In the genomic region with DNA sequence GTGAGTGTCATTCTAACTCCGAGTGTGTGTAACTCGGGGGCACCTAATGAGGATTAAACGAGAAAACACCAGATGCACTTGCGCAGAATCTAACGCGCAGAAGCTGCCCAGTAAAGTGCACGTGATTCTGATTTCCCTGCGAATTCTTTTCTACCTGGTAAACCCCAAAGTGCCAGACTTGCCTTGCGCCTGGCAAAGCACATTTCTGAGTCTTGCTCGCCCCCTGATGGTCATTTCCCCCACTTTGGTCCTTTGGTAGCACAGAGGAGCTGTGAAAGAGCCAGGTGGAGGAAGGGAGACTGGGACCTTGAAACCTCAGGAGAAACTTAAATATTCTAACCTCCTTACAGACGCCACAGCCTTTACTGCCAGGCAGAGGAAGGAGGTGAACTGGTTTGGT, we compare ENCODE assay signal across 8 mouse cellular contexts. TPM values are rescaled to one million over a fixed set of nuclear protein-coding genes. Genes with fewer than 3 reads are reported as not detected.
A peak's percentile ranks its signal among the peaks of the same experiment; 100 is the strongest.
DNase-seq lines count a peak whose midpoint lies in the region; ATAC-seq and TF ChIP-seq lines count a peak whose summit lies in the region.

No protein-coding gene starts in this region.

- no peak overlapping the region for H3K27ac ChIP-seq in intestine, embryonic 15.5 days
- peak overlapping the region; percentile 71 for H3K27ac ChIP-seq in left cerebral cortex, adult 2 months
- no peak overlapping the region for H3K27ac ChIP-seq in midbrain, embryonic 11.5 days (ENCODE audit: low read depth, low read length)
- no peak overlapping the region for H3K27ac ChIP-seq in stomach, embryonic 16.5 days (ENCODE audit: low read length)

- H3K4me1 ChIP-seq in intestine, embryonic 15.5 days (replicated peaks), result no peaks in the 10 kb centered on the region
- no peaks in the 10 kb centered on the region for H3K4me1 ChIP-seq in midbrain, embryonic 11.5 days (ENCODE audit: control insufficient read depth, insufficient read depth, low read length)
- H3K4me1 ChIP-seq in stomach, embryonic 16.5 days (ENCODE audit: control insufficient read depth, insufficient read depth, low read length), result no peaks in the 10 kb centered on the region

- TF ChIP-seq CTCF in left cerebral cortex, adult 2 months (IDR thresholded peaks at IDR 0.05), result peak; percentile 78

- H3K9ac ChIP-seq in intestine, embryonic 15.5 days, result no peak overlapping the region
- H3K9ac ChIP-seq in midbrain, embryonic 11.5 days (ENCODE audit: low read length), result no peak overlapping the region
- no peak overlapping the region for H3K9ac ChIP-seq in stomach, embryonic 16.5 days (ENCODE audit: low read length)

- peak; percentile 22 to 78 for DNase-seq in heart, adult 18-20 months
- no peak for DNase-seq in heart, postnatal 25 days (ENCODE audit: low spot score)
- peak; percentile 29 to 34 for DNase-seq in cerebellum, postnatal 36 days
- peak; percentile 78 to 79 for DNase-seq in frontal cortex, postnatal 25 days (ENCODE audit: low spot score in 2 of 2)
- peak; percentile 82 to 87 for DNase-seq in left cerebral cortex, adult 2 months (ENCODE audit: extremely low spot score in 1 of 2, low spot score in 2 of 2)
- DNase-seq in midbrain, embryonic 11.5 days (ENCODE audit: low spot score, missing footprints), result peak; percentile 91

- intact Hi-C loops in heart, postnatal 25 days (cut with DNase I), result loop anchor here (1.0 kb wide), 1 partner anchor 457 kb away; no protein-coding TSS in a partner anchor
- intact Hi-C loops in left cerebral cortex, adult 2 months (cut with DNase I), result loop anchor here (1.0 to 5.0 kb wide), 2 partner anchors 457 to 526 kb away; no protein-coding TSS in a partner anchor

- ATAC-seq in intestine, embryonic 15.5 days, result no peak
- no peak for ATAC-seq in midbrain, embryonic 11.5 days (ENCODE audit: low FRiP score)
- ATAC-seq in stomach, embryonic 16.5 days (ENCODE audit: insufficient read depth, low FRiP score), result 0 out of 2 replicates have a peak, but pooled peaks have one; percentile 33

- H3K9me3 ChIP-seq in intestine, embryonic 15.5 days, result no peaks in the 10 kb centered on the region
- H3K9me3 ChIP-seq in midbrain, embryonic 11.5 days (ENCODE audit: control insufficient read depth, low read length), result no peaks in the 10 kb centered on the region
- H3K9me3 ChIP-seq in stomach, embryonic 16.5 days (replicated peaks; ENCODE audit: control insufficient read depth, low read length), result no peaks in the 10 kb centered on the region

- no peaks in the 10 kb centered on the region for H3K36me3 ChIP-seq in intestine, embryonic 15.5 days
- no peaks in the 10 kb centered on the region for H3K36me3 ChIP-seq in midbrain, embryonic 11.5 days (ENCODE audit: control insufficient read depth, insufficient read depth, low read length)
- no peaks in the 10 kb centered on the region for H3K36me3 ChIP-seq in stomach, embryonic 16.5 days (ENCODE audit: control insufficient read depth, insufficient read depth, low read length)

- H3K27me3 ChIP-seq in intestine, embryonic 15.5 days (replicated peaks), result no peaks in the 10 kb centered on the region
- H3K27me3 ChIP-seq in midbrain, embryonic 11.5 days (ENCODE audit: control insufficient read depth, insufficient read depth, low read length), result no peaks in the 10 kb centered on the region
- no peaks in the 10 kb centered on the region for H3K27me3 ChIP-seq in stomach, embryonic 16.5 days (ENCODE audit: control insufficient read depth, insufficient read depth, low read length)

- WGBS in intestine, embryonic 15.5 days, result 15% methylated on average over 11 of the region's 11 CpGs
- WGBS in midbrain, embryonic 11.5 days, result 16% methylated on average over 11 of the region's 11 CpGs
- WGBS in stomach, embryonic 16.5 days, result 10% methylated on average over 11 of the region's 11 CpGs

- peak overlapping the region; percentile 32; the same call in 1 of the 2 replicates for H3K4me2 ChIP-seq in intestine, embryonic 15.5 days (replicated peaks)
- H3K4me2 ChIP-seq in midbrain, embryonic 11.5 days, result no peak overlapping the region
- peak overlapping the region; percentile 25; the same call in 1 of the 2 replicates for H3K4me2 ChIP-seq in stomach, embryonic 16.5 days (ENCODE audit: low read depth, low read length)

- no peak overlapping the region for H3K4me3 ChIP-seq in intestine, embryonic 15.5 days (replicated peaks)
- H3K4me3 ChIP-seq in left cerebral cortex, adult 2 months, result peak overlapping the region; percentile 34
- H3K4me3 ChIP-seq in midbrain, embryonic 11.5 days (ENCODE audit: low read depth, low read length), result no peak overlapping the region
- no peak overlapping the region for H3K4me3 ChIP-seq in stomach, embryonic 16.5 days (replicated peaks; ENCODE audit: low read length)

RNA-seq across cellular contexts. Expression of a gene that starts 37.6 kb away (rescaled TPM):
- total RNA-seq in heart, adult 18-20 months (2021), result 1 to 10 TPM; 3.7 to 4.0 TPM
- 1 to 10 TPM; 6.0 to 6.1 TPM for total RNA-seq in heart, postnatal 25 days (2021)
- polyA plus RNA-seq in intestine, embryonic 15.5 days (2015; fragmentation: Nextera tagmentation; extraction: Ambion mirVana), result 6.7 and 7.2 TPM in 2 replicates
- 100 to 1,000 TPM; 163 to 182 TPM for total RNA-seq in left cerebral cortex, adult 2 months (2021)
- 6.8 and 7.7 TPM in 2 replicates for polyA plus RNA-seq in midbrain, embryonic 11.5 days (2014; fragmentation: Nextera tagmentation; extraction: Ambion mirVana)
- 8.8 and 9.3 TPM in 2 replicates for polyA plus RNA-seq in stomach, embryonic 16.5 days (2015; fragmentation: Nextera tagmentation; extraction: Ambion mirVana)

Comparison
In these comparisons a context has a peak if more than half of its experiments do, and no peak if none do; other contexts are left out.
1. RNA of a gene that starts 37.6 kb away (total RNA-seq): 163 to 182 TPM in left cerebral cortex, adult 2 months; 6.0 to 6.1 TPM in heart, postnatal 25 days and 3.7 to 4.0 TPM in heart, adult 18-20 months; every median in the first group is over 10 times any median in the second.